Mouse (Mus musculus) R1 (cell line): ENCODE measurements around the gene Fam171a2.
"Not testable (repeated sequence)": the region's sequence is repeated elsewhere in the genome, so short reads cannot be mapped to it uniquely, and the experiment has no call there.

Source experiments
- DNase-seq: peaks from one replicate; pipeline ENCODE4 v3.0.0-alpha.2; 2018; ENCODE audit warnings: low read depth, low spot score

Gene Fam171a2

GRCm38 (mm10) chr11:102411061-102411460, 36.4 kb downstream of the Fam171a2 start:
- no peak for DNase-seq

- not testable (repeated sequence) for DNase-seq
Measured at GRCm38 (mm10) chr11:102410345-102410744, 37.1 kb downstream of the Fam171a2 start.

- DNase-seq, result no peak
Measured at GRCm38 (mm10) chr11:102409795-102410330, 37.6 kb downstream of the Fam171a2 start.

- DNase-seq, result no peak
Measured at GRCm38 (mm10) chr11:102408888-102409794, 38.3 kb downstream of the Fam171a2 start.

GRCm38 (mm10) chr11:102408344-102408876, 39.1 kb downstream of the Fam171a2 start:
- peak; percentile 100 for DNase-seq

GRCm38 (mm10) chr11:102407834-102408215, 39.7 kb downstream of the Fam171a2 start, which contains the start of gene Slc25a39:
Gene Slc25a39 (minus strand): TSS chr11:102407946.
- DNase-seq, result no peak

GRCm38 (mm10) chr11:102406900-102407833, 40.3 kb downstream of the Fam171a2 start:
- peak; percentile 86 for DNase-seq

- no peak for DNase-seq
Measured at GRCm38 (mm10) chr11:102406401-102406800, 41.1 kb downstream of the Fam171a2 start.

- no peak for DNase-seq
Measured at GRCm38 (mm10) chr11:102405544-102406285, 41.8 kb downstream of the Fam171a2 start.

- no peak for DNase-seq
Measured at GRCm38 (mm10) chr11:102404161-102405010, 43.1 kb downstream of the Fam171a2 start.

GRCm38 (mm10) chr11:102403657-102404056, 43.8 kb downstream of the Fam171a2 start:
- no peak for DNase-seq

GRCm38 (mm10) chr11:102401898-102402500, 45.5 kb downstream of the Fam171a2 start:
- no peak for DNase-seq

- no peak for DNase-seq
Measured at GRCm38 (mm10) chr11:102400513-102401084, 46.9 kb downstream of the Fam171a2 start.

GRCm38 (mm10) chr11:102399610-102400072, 47.8 kb downstream of the Fam171a2 start:
- DNase-seq, result no peak

GRCm38 (mm10) chr11:102399107-102399506, 48.4 kb downstream of the Fam171a2 start:
- DNase-seq, result no peak

GRCm38 (mm10) chr11:102398007-102398825, 49.3 kb downstream of the Fam171a2 start:
- no peak for DNase-seq

GRCm38 (mm10) chr11:102396671-102397141, 50.8 kb downstream of the Fam171a2 start:
- DNase-seq, result no peak

GRCm38 (mm10) chr11:102396263-102396662, 51.2 kb downstream of the Fam171a2 start:
- no peak for DNase-seq
